ENCODE assay signal across 12 mouse cellular contexts in the genomic region with DNA sequence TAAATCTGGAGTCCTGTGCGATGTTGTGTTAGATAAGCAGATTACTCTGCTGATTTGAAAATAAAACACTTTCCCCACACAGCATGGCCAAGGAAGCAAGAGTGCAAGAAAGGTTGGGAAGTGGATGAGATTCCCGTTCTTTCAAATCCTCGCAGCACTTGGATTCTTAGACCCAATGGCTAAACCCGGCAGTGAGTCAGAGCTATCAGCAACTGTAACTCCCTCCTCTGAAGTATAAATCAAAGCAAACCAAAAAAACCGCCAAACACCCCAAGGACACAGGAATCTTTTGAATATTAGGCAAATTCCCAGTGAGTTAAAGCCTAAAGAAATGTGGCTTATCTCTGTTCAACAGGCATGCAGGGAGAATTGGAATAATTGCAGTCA.
"Had no signal": no experiment of that assay in that cellular context is flagged by ENCODE, and none has a peak within 500 bp of the region (broad histone marks: within the 10 kb centered on the region; RNA-seq: fewer than 3 reads in every experiment).

No protein-coding gene starts in this region.

- H3K36me3 ChIP-seq: limb, embryonic 12.5 days; midbrain, embryonic 10.5 days; neural tube, embryonic 12.5 days; stomach, embryonic 15.5 days had no signal

- H3K9ac ChIP-seq: limb, embryonic 12.5 days; liver, embryonic 14.5 days; neural tube, embryonic 12.5 days; stomach, embryonic 15.5 days had no signal

- H3K27ac ChIP-seq: kidney, postnatal 0 days; layer of hippocampus, adult 2 months; limb, embryonic 12.5 days; liver, embryonic 14.5 days; midbrain, embryonic 10.5 days; neural tube, embryonic 12.5 days; stomach, embryonic 15.5 days had no signal

- H3K27me3 ChIP-seq: limb, embryonic 12.5 days; neural tube, embryonic 12.5 days; stomach, embryonic 15.5 days had no signal

- H3K4me1 ChIP-seq: limb, embryonic 12.5 days; midbrain, embryonic 10.5 days; neural tube, embryonic 12.5 days had no signal

- DNase-seq: kidney, adult 11 months; kidney, adult 9 months; kidney, postnatal 36 days; midbrain, embryonic 14.5 days; thymus, postnatal 4 days had no signal

- H3K9me3 ChIP-seq: midbrain, embryonic 10.5 days; neural tube, embryonic 12.5 days; stomach, embryonic 15.5 days had no signal

- H3K4me2 ChIP-seq: limb, embryonic 12.5 days; neural tube, embryonic 12.5 days; stomach, embryonic 15.5 days had no signal

- H3K4me3 ChIP-seq: layer of hippocampus, adult 2 months; limb, embryonic 12.5 days; midbrain, embryonic 10.5 days; neural tube, embryonic 12.5 days; stomach, embryonic 15.5 days had no signal
